Mouse (Mus musculus) intestine, embryonic 16.5 days (tissue): ENCODE results near the gene Rufy3. TPM values are rescaled to one million over a fixed set of nuclear protein-coding genes. Genes with fewer than 3 reads are reported as not detected.
A peak's percentile ranks its signal among the peaks of the same experiment; 100 is the strongest.

Experiments
- ATAC-seq: fragments of 200-750 bp; cut with Nextera tagmentation; 2 replicates; pipeline ENCODE4 v1.8.0; 2017; ENCODE audit warnings: moderate TSS enrichment, moderate library complexity
- H3K27ac ChIP-seq: fragments of 300-500 bp; sonication (generic); 2 replicates; pipeline ENCODE4 v1.5.1; 2014; ENCODE audit warnings: mild to moderate bottlenecking, low read length
- H3K27me3 ChIP-seq: fragments of 300-500 bp; sonication (generic); replicated peaks from 2 replicates; pipeline ENCODE4 v1.6.1; 2014; ENCODE audit warnings: low read length, control low read depth, mixed read lengths; ENCODE audit not compliant: control insufficient read depth, insufficient read depth
- H3K36me3 ChIP-seq: fragments of 300-500 bp; sonication (generic); 2 replicates; pipeline ENCODE4 v1.6.1; 2014; ENCODE audit warnings: low read length, control low read depth; ENCODE audit not compliant: control insufficient read depth, insufficient read depth
- H3K4me1 ChIP-seq: fragments of 300-500 bp; sonication (generic); 2 replicates; pipeline ENCODE4 v1.6.1; 2014; ENCODE audit warnings: low read length, control low read depth, mixed read lengths; ENCODE audit not compliant: control insufficient read depth, insufficient read depth
- H3K4me2 ChIP-seq: fragments of 300-500 bp; sonication (generic); 2 replicates; pipeline ENCODE4 v1.6.1; 2014; ENCODE audit warnings: low read depth, low read length, control low read depth
- H3K4me3 ChIP-seq: fragments of 300-500 bp; sonication (generic); 2 replicates; pipeline ENCODE4 v1.5.1; 2014; ENCODE audit warnings: mild to moderate bottlenecking, low read length
- H3K9ac ChIP-seq: fragments of 300-500 bp; sonication (generic); 2 replicates; pipeline ENCODE4 v1.6.1; 2014; ENCODE audit warnings: low read depth, low read length
- H3K9me3 ChIP-seq: fragments of 300-500 bp; sonication (generic); 2 replicates; pipeline ENCODE4 v1.6.1; 2016; ENCODE audit warnings: low read length, control low read depth; ENCODE audit not compliant: control insufficient read depth
- WGBS: fragments of 180-500 bp; shearing (Covaris S2); extraction: QIAGEN DNeasy Blood & Tissue Kit; methylation state at CpG from one replicate; pipeline ENCODE4 v1.1.7; 2014; 5-methylcytosine and 5-hydroxymethylcytosine counted together
- polyA plus RNA-seq: library from polyadenylated mRNA; unstranded; fragments of >200 nt; fragmentation: Nextera tagmentation; extraction: Ambion mirVana; gene quantifications from 2 replicates; pipeline ENCODE4 v1.2.1, GENCODE M21; 2015

The Rufy3 gene
- polyA plus RNA-seq, 1 experiment from 2014 or later: 14.3 TPM

DNA sequence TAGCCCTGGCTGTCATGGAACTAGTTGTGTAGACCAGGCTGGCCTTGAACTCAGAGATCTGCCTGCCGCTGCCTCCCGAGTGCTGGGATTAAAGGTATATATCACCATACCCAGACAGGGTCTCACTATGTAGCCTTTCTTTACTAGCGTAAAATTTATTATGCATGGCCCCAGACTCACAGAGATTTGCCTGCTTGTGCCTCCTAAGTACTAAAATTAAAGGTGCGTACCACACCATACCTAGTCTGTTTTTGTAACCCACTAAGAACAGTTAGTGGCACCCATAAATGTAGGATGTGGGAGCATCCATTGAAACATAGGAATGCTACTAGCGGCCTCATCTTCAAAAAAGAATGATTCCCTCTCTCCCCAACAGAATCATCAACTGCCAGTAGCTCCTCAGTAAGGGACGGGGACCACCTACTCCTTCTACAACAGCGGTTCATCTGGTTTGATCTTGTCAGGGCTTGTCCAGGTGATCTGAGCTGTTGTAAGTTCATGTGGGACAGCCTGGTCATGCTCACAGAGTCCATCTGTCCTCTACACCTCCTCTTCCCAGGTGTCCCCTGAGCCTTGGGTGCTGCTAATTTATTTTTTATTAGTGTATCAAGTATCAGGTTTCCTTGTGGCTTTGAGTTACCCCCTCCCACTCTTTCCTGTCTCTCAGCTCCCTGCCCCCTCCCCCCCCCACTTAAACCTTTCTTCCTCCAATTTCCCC is 40.0 kb downstream of the Rufy3 start:
- no peak for ATAC-seq
- Histone ChIP-seq H3K4me2 (no peak overlapping the region), H3K36me3 (no peaks in the 10 kb centered on the region), H3K9ac (no peak overlapping the region), H3K27me3 (no peaks in the 10 kb centered on the region), H3K4me3 (no peak overlapping the region), H3K4me1 (no peaks in the 10 kb centered on the region), H3K27ac (no peak overlapping the region), H3K9me3 (no peaks in the 10 kb centered on the region)
- WGBS: 94% methylated on average over 7 of the region's 7 CpGs

- Histone ChIP-seq H3K4me1 (no peaks in the 10 kb centered on the region), H3K36me3 (no peaks in the 10 kb centered on the region), H3K4me2 (no peak overlapping the region), H3K27me3 (no peaks in the 10 kb centered on the region), H3K4me3 (no peak overlapping the region), H3K9me3 (no peaks in the 10 kb centered on the region), H3K9ac (no peak overlapping the region), H3K27ac (no peak overlapping the region)
- 96% methylated on average over 1 of the region's 1 CpGs for WGBS
- ATAC-seq: no peak
These were observed 49.3 kb downstream of the Rufy3 start for GRCm38 (mm10) chr5:88614129-88614528.

- H3K9me3 ChIP-seq: no peaks in the 10 kb centered on the region
- no peaks in the 10 kb centered on the region for H3K4me1 ChIP-seq
- no peaks in the 10 kb centered on the region for H3K27me3 ChIP-seq
- no peak overlapping the region for H3K4me3 ChIP-seq
- WGBS: 81% methylated on average over 4 of the region's 4 CpGs
- H3K36me3 ChIP-seq: peaks cover 4% of the 10 kb centered on the region
- ATAC-seq: no peak
- no peak overlapping the region for H3K4me2 ChIP-seq
- H3K27ac ChIP-seq: no peak overlapping the region
- H3K9ac ChIP-seq: no peak overlapping the region
These were observed 52.1 kb downstream of the Rufy3 start for GRCm38 (mm10) chr5:88616988-88617387.

DNA sequence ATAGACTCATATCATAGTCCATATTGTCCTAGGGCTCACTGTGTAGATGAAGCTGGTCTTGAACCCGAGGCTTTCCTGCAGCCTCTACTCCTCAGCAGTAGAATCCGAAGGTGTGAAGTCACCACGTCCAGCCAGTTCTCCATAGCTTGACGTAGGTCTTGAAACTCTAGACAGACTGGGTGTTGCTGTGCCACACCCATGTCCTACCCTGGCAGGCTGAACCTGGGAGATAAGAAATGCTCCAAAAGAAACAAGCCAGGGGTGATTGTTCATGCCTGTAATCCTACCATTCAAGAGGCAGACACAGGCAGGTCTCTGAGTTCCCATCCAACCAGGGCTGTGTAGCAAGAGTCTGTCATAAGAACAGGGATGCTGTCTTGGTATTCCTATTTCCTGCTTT is 62.7 kb downstream of the Rufy3 start:
- no peak overlapping the region for H3K9ac ChIP-seq
- H3K4me3 ChIP-seq: no peak overlapping the region
- H3K27ac ChIP-seq: no peak overlapping the region
- H3K27me3 ChIP-seq: no peaks in the 10 kb centered on the region
- ATAC-seq: peak; percentile 78
- no peaks in the 10 kb centered on the region for H3K9me3 ChIP-seq
- no peak overlapping the region for H3K4me2 ChIP-seq
- no peaks in the 10 kb centered on the region for H3K4me1 ChIP-seq
- 75% methylated on average over 4 of the region's 4 CpGs for WGBS
- no peaks in the 10 kb centered on the region for H3K36me3 ChIP-seq

DNA sequence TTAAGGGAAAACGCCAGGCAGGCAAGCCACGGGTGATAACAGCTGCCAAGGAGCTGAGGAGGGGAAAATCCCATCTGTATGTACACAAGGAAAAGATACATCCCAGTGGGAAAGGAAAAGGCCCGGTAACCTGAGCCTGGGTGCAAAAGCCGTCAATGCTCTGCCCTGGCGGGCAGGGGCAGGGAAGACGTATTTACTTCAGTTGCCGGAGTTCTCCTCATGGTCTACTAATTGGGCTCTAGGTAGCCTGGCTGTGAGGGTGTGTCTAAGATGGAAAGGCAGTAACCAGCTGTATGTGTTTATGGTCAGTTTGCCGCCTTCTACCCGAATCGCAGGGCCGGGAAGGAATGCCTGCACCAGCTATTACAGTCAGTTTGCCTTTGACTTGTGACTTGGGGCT is 64.3 kb downstream of the Rufy3 start:
- WGBS: 66% methylated on average over 11 of the region's 11 CpGs

GRCm38 (mm10) chr5:88629987-88630386 is 65.1 kb downstream of the Rufy3 start:
- 87% methylated on average over 8 of the region's 8 CpGs for WGBS
- H3K4me2 ChIP-seq: no peak overlapping the region
- H3K4me1 ChIP-seq: no peaks in the 10 kb centered on the region
- no peak overlapping the region for H3K27ac ChIP-seq
- no peaks in the 10 kb centered on the region for H3K9me3 ChIP-seq
- no peak for ATAC-seq
- no peak overlapping the region for H3K4me3 ChIP-seq
- H3K36me3 ChIP-seq: no peaks in the 10 kb centered on the region
- H3K27me3 ChIP-seq: no peaks in the 10 kb centered on the region
- H3K9ac ChIP-seq: no peak overlapping the region

More for the DNA sequence above, 64.3 kb downstream of the Rufy3 start:
- Histone ChIP-seq H3K4me1 (no peaks in the 10 kb centered on the region), H3K9me3 (no peaks in the 10 kb centered on the region), H3K27me3 (no peaks in the 10 kb centered on the region), H3K4me3 (no peak overlapping the region), H3K27ac (no peak overlapping the region), H3K36me3 (no peaks in the 10 kb centered on the region), H3K9ac (no peak overlapping the region), H3K4me2 (no peak overlapping the region)
- ATAC-seq: no peak

DNA sequence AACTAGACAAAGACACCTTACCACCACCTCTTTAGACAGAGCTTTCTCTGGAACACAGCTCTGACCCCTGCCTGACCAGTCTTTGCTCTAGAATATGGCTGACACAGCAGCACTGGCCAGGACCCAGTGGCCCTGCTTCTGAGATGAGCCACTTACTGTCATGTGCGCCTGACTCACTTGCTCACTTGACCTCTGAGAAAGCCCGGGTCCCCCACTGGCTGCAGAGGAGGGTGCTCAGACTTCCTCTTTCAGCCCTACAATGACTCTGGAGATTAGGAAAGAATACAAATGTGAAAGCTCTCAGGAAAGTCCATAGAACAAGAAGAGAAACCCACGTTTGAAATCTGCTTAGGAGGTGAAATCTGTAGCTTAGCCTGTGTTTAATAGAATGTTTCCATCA is 66.0 kb downstream of the Rufy3 start:
- 67% methylated on average over 3 of the region's 3 CpGs for WGBS
- ATAC-seq: peak; percentile 42; the same call in 1 of the 2 replicates

GRCm38 (mm10) chr5:88631545-88631944 is 66.7 kb downstream of the Rufy3 start:
- H3K4me2 ChIP-seq: no peak overlapping the region
- no peaks in the 10 kb centered on the region for H3K9me3 ChIP-seq
- no peaks in the 10 kb centered on the region for H3K27me3 ChIP-seq
- H3K27ac ChIP-seq: no peak overlapping the region
- H3K4me1 ChIP-seq: no peaks in the 10 kb centered on the region
- 79% methylated on average over 5 of the region's 5 CpGs for WGBS
- ATAC-seq: no peak
- no peak overlapping the region for H3K4me3 ChIP-seq
- H3K9ac ChIP-seq: no peak overlapping the region
- H3K36me3 ChIP-seq: no peaks in the 10 kb centered on the region

More for the DNA sequence above, 66.0 kb downstream of the Rufy3 start:
- no peaks in the 10 kb centered on the region for H3K36me3 ChIP-seq
- H3K27ac ChIP-seq: no peak overlapping the region
- H3K9me3 ChIP-seq: no peaks in the 10 kb centered on the region
- no peak overlapping the region for H3K4me2 ChIP-seq
- no peaks in the 10 kb centered on the region for H3K4me1 ChIP-seq
- H3K9ac ChIP-seq: no peak overlapping the region
- H3K27me3 ChIP-seq: no peaks in the 10 kb centered on the region
- no peak overlapping the region for H3K4me3 ChIP-seq

DNA sequence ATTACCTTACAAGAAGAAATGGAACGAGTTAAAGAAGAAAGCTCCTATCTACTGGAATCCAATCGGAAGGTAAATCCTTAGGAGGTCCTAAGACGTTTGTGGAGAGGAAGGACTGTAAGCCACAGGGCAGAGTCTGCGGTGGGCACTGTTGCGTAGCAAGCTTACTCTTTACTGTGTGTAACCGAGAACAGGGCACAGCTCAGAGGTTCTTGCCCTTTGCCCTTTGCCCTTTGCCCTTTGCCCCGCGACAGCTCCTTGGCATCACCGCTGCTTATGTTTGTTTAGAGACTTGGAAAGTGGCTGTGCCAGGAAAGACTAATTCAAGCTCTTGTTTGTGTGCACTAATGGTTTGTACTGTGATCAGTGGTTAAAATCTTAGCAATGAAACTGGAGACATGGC is 67.6 kb downstream of the Rufy3 start:
- H3K4me3 ChIP-seq: no peak overlapping the region
- H3K27me3 ChIP-seq: no peaks in the 10 kb centered on the region
- no peaks in the 10 kb centered on the region for H3K9me3 ChIP-seq
- no peak for ATAC-seq
- no peaks in the 10 kb centered on the region for H3K4me1 ChIP-seq
- no peak overlapping the region for H3K9ac ChIP-seq
- 88% methylated on average over 9 of the region's 9 CpGs for WGBS
- H3K4me2 ChIP-seq: no peak overlapping the region
- H3K27ac ChIP-seq: no peak overlapping the region
- H3K36me3 ChIP-seq: no peaks in the 10 kb centered on the region

DNA sequence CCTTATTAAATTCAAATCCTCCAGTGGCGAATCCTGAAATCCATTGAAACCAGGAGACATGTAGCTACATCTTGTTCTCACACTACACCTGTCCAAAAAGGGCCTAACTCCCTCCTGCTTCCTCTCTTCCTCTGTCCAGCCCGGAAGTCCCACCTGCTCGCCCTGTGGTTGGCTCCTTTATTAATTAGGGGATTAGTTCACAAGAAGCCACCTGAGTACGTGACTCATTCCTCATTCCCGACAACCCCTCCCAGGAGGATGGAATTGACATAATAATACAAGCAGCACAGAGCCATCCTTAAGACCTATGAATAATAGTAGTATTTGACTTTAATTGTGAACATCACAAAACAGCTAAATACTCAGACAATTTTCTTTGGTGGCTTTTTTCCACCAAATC is 69.2 kb downstream of the Rufy3 start:
- WGBS: 90% methylated on average over 5 of the region's 5 CpGs

More for the DNA sequence above, 69.2 kb downstream of the Rufy3 start:
- H3K27ac ChIP-seq: no peak overlapping the region
- no peaks in the 10 kb centered on the region for H3K9me3 ChIP-seq
- ATAC-seq: no peak
- H3K4me2 ChIP-seq: no peak overlapping the region
- H3K36me3 ChIP-seq: no peaks in the 10 kb centered on the region
- no peaks in the 10 kb centered on the region for H3K4me1 ChIP-seq
- no peak overlapping the region for H3K9ac ChIP-seq
- H3K27me3 ChIP-seq: no peaks in the 10 kb centered on the region
- H3K4me3 ChIP-seq: no peak overlapping the region
